Mouse (Mus musculus): ENCODE results near the gene Slc25a20. TPM values are rescaled to one million over a fixed set of nuclear protein-coding genes. Genes with fewer than 3 reads are reported as not detected.

The Slc25a20 gene
- total RNA-seq, 2 experiments from 2014 or later = 125 to 212 TPM

DNA sequence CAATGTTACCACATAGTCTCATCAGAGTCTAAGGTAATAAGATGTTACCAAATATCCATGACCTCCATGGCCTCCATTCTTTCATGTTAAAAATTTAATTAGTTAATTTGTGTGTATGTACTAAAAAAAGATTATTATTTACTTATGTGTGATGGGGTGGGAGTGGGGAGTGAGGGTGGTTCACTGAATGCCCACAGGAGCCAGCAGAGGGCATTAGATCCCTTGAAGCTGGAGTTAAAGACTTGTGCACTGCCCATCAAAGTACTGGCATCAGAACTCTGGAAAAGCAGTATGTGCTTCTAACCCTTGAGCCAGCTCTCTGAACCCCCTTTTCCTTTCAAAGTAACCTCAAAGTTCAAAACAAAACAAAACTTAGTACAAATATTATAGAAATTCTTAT, 67.2 kb downstream of the Slc25a20 start:
- DNase-seq (ENCODE audit: low spot score in 2 of 2) = no peak

DNA sequence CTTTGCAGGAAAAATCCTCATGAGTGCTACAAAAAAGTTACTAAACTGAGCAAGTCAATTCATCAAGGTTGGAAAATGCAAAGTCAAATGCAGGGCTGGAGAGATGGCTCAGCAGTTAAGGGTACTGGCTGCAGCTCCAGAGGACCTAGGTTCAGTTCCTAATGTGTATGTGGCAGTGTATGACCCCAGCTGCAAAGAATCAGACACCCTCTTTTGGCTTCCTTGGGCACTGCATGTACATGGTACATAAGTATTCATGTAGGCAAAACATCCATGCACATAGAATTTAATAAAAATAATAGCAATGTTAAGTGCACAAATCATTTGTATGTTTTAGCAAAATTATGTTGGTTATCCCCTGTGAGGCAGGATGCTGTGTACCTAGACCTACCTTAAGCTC, 70.6 kb downstream of the Slc25a20 start:
- DNase-seq (ENCODE audit: low spot score in 2 of 2) = no peak

Small RNA genes lying within 50 kb of the gene (microRNA-seq; reads per million reads assigned to microRNA genes)
- 0 reads per million in 2 experiments for gene Gm26298 (ENCODE audit: borderline number of aligned reads in 2 of 2)

Other genes starting within 250 kb of the Slc25a20 start
- gene Ccdc36, start 233.6 kb upstream of the Slc25a20 start, total RNA-seq (2021) = not detected
- gene BC048562, start 225.6 kb upstream of the Slc25a20 start, total RNA-seq (2021) = not detected
- gene Ccdc71, start 201.6 kb upstream of the Slc25a20 start, total RNA-seq (2021) = 10 to 100 TPM; 25.6 to 42.3 TPM
- 10 to 100 TPM; 20.4 to 22.3 TPM for gene Klhdc8b, start 200.5 kb upstream of the Slc25a20 start, total RNA-seq (2021)
- 100 to 1,000 TPM; 107 to 134 TPM for gene Lamb2, start 182.4 kb upstream of the Slc25a20 start, total RNA-seq (2021)
- 100 to 1,000 TPM; 172 to 248 TPM for gene Usp19, start 171.5 kb upstream of the Slc25a20 start, total RNA-seq (2021)
- gene Qars, start 154.4 kb upstream of the Slc25a20 start, total RNA-seq (2021) = 100 to 1,000 TPM; 144 to 180 TPM
- gene Qrich1, start 145.3 kb upstream of the Slc25a20 start, total RNA-seq (2021) = 100 to 1,000 TPM in 1 of 2 experiments, 10 to 100 TPM in 1; 91.5 to 107 TPM
- 100 to 1,000 TPM in 1 of 2 experiments, 10 to 100 TPM in 1; 99.7 to 135 TPM for gene Impdh2, start 101.8 kb upstream of the Slc25a20 start, total RNA-seq (2021)
- gene Ndufaf3, start 94.7 kb upstream of the Slc25a20 start, total RNA-seq (2021) = 10 to 100 TPM; 50.8 to 51.0 TPM
- 10 to 100 TPM; 64.6 to 81.8 TPM for gene Dalrd3, start 92.2 kb upstream of the Slc25a20 start, total RNA-seq (2021)
- gene Wdr6, start 83.3 kb upstream of the Slc25a20 start, total RNA-seq (2021) = 10 to 100 TPM; 93.9 to 96.2 TPM
- gene P4htm, start 64.4 kb upstream of the Slc25a20 start, total RNA-seq (2021) = 1 to 10 TPM; 6.2 to 7.9 TPM
- 10 to 100 TPM; 61.2 to 63.0 TPM for gene Arih2, start 12.7 kb upstream of the Slc25a20 start, total RNA-seq (2021)
- 10 to 100 TPM; 33.1 to 43.5 TPM for gene Prkar2a, start 27.2 kb downstream of the Slc25a20 start, total RNA-seq (2021)
- gene Ip6k2, start 121.7 kb downstream of the Slc25a20 start, total RNA-seq (2021) = 100 to 1,000 TPM in 1 of 2 experiments, 10 to 100 TPM in 1; 76.8 to 101 TPM
- 10 to 100 TPM; 10.8 to 11.3 TPM for gene Nckipsd, start 146.3 kb downstream of the Slc25a20 start, total RNA-seq (2021)
- gene Celsr3, start 164.2 kb downstream of the Slc25a20 start, total RNA-seq (2021) = 1 to 10 TPM; 3.6 to 4.1 TPM
- gene Slc26a6, start 191.2 kb downstream of the Slc25a20 start, total RNA-seq (2021) = 10 to 100 TPM in 1 of 2 experiments, 1 to 10 TPM in 1; 9.6 to 13.8 TPM

Measured in adrenal gland, adult 18-20 months (tissue).